Mouse (Mus musculus) liver, postnatal 0 days (tissue): ENCODE data around the gene Bspry.

ENCODE experiments used
- CTCF ChIP-seq: sonication (generic); IDR thresholded peaks from 2 replicates; pipeline ENCODE4 v1.5.1; 2016; ENCODE audit warnings: antibody characterized with exemption, low read depth
- EP300 ChIP-seq: IDR thresholded peaks from 2 replicates; pipeline ENCODE4 v1.6.1; 2016; ENCODE audit warnings: antibody characterized with exemption, low read depth, mild to moderate bottlenecking

GRCm38 (mm10) chr4:62480709-62481605 is 1.1 kb downstream of the Bspry start:
- TF ChIP-seq CTCF (no peak), EP300 (no peak)
